ENCODE assay signal across 23 mouse cellular contexts in genomic region chr8:10825981-10826380, GRCm38 (mm10).
A peak's percentile ranks its signal among the peaks of the same experiment; 100 is the strongest.
DNase-seq lines count a peak whose midpoint lies in the region; ATAC-seq and TF ChIP-seq lines count a peak whose summit lies in the region.
"Had no signal": no experiment of that assay in that cellular context is flagged by ENCODE, and none has a peak within 500 bp of the region (broad histone marks: within the 10 kb centered on the region; RNA-seq: fewer than 3 reads in every experiment).

No protein-coding gene starts in this region.

- H3K9ac ChIP-seq in midbrain, postnatal 0 days (replicated peaks; ENCODE audit: low read length, poor library complexity, severe bottlenecking): no peak overlapping the region
- no peak overlapping the region for H3K9ac ChIP-seq in midbrain, embryonic 11.5 days (ENCODE audit: low read length)
- H3K9ac ChIP-seq: embryonic facial prominence, embryonic 15.5 days; heart, embryonic 12.5 days; heart, embryonic 15.5 days; hindbrain, embryonic 13.5 days had no signal

- no peaks in the 10 kb centered on the region for H3K9me3 ChIP-seq in midbrain, postnatal 0 days (ENCODE audit: low read length)
- H3K9me3 ChIP-seq in midbrain, embryonic 11.5 days (ENCODE audit: control insufficient read depth, low read length): no peaks in the 10 kb centered on the region
- H3K9me3 ChIP-seq: embryonic facial prominence, embryonic 15.5 days; G1E; heart, embryonic 12.5 days; heart, embryonic 15.5 days; hindbrain, embryonic 10.5 days; hindbrain, embryonic 13.5 days had no signal

- no peaks in the 10 kb centered on the region for H3K27me3 ChIP-seq in midbrain, postnatal 0 days (ENCODE audit: insufficient read depth, low read length)
- no peaks in the 10 kb centered on the region for H3K27me3 ChIP-seq in midbrain, embryonic 11.5 days (ENCODE audit: control insufficient read depth, insufficient read depth, low read length)
- H3K27me3 ChIP-seq: CH12.LX; embryonic facial prominence, embryonic 15.5 days had no signal

- no peak overlapping the region for H3K4me3 ChIP-seq in midbrain, postnatal 0 days (ENCODE audit: low read depth, low read length)
- H3K4me3 ChIP-seq in midbrain, embryonic 11.5 days (ENCODE audit: low read depth, low read length): no peak overlapping the region
- H3K4me3 ChIP-seq: embryonic facial prominence, embryonic 15.5 days; heart, embryonic 12.5 days; heart, embryonic 15.5 days; hindbrain, embryonic 10.5 days; hindbrain, embryonic 13.5 days had no signal

- H3K4me1 ChIP-seq in midbrain, postnatal 0 days (ENCODE audit: insufficient read depth, low read length): no peaks in the 10 kb centered on the region
- no peaks in the 10 kb centered on the region for H3K4me1 ChIP-seq in midbrain, embryonic 11.5 days (ENCODE audit: control insufficient read depth, insufficient read depth, low read length)
- H3K4me1 ChIP-seq: embryonic facial prominence, embryonic 15.5 days; heart, embryonic 15.5 days; hindbrain, embryonic 13.5 days had no signal

- no peaks in the 10 kb centered on the region for H3K36me3 ChIP-seq in midbrain, postnatal 0 days (ENCODE audit: insufficient read depth, low read length)
- no peaks in the 10 kb centered on the region for H3K36me3 ChIP-seq in midbrain, embryonic 11.5 days (ENCODE audit: control insufficient read depth, insufficient read depth, low read length)
- H3K36me3 ChIP-seq: embryonic facial prominence, embryonic 15.5 days; G1E; heart, embryonic 12.5 days; heart, embryonic 15.5 days; hindbrain, embryonic 10.5 days; hindbrain, embryonic 13.5 days had no signal

- H3K4me2 ChIP-seq in midbrain, postnatal 0 days (ENCODE audit: low read depth, low read length, poor library complexity, severe bottlenecking): no peak overlapping the region
- H3K4me2 ChIP-seq in midbrain, embryonic 11.5 days: no peak overlapping the region
- H3K4me2 ChIP-seq: embryonic facial prominence, embryonic 15.5 days; heart, embryonic 12.5 days; heart, embryonic 15.5 days; hindbrain, embryonic 13.5 days had no signal

- no peak for TF ChIP-seq CTCF in midbrain, postnatal 0 days (IDR thresholded peaks at IDR 0.05)

- 0 out of 2 replicates have a peak, but pooled peaks have one; percentile 29 for ATAC-seq in frontal cortex, adult (ENCODE audit: low TSS enrichment)
- no peak for ATAC-seq in midbrain, postnatal 0 days (ENCODE audit: low FRiP score)
- ATAC-seq in midbrain, embryonic 11.5 days (ENCODE audit: low FRiP score): no peak
- ATAC-seq: intestine, postnatal 0 days had no signal

- 44% methylated on average over 4 of the region's 4 CpGs for WGBS in midbrain, postnatal 0 days
- WGBS in midbrain, embryonic 11.5 days: 79% methylated on average over 4 of the region's 4 CpGs

- DNase-seq in cerebellum, postnatal 10 days: peak; percentile 16 to 29
- DNase-seq in cerebellum, adult 9-10 months: no peak
- DNase-seq in frontal cortex, adult 2 months (ENCODE audit: extremely low spot score in 1 of 2, low spot score in 1 of 2): no peak
- peak; percentile 27 for DNase-seq in midbrain, postnatal 0 days (ENCODE audit: low spot score)
- DNase-seq in midbrain, embryonic 11.5 days (ENCODE audit: low spot score, missing footprints): no peak
- DNase-seq in kidney, adult 9 months: no peak
- no peak for DNase-seq in B cell, adult 2 months
- DNase-seq: adrenal gland, adult 2 months; cerebellum, adult 18-20 months; cerebellum, adult 9-11 months; cerebellum, postnatal 36 days; embryo, embryonic 11 days; heart, postnatal 10 days; heart, postnatal 36 days had no signal

- no peak overlapping the region for H3K27ac ChIP-seq in midbrain, postnatal 0 days (ENCODE audit: low read depth, low read length)
- no peak overlapping the region for H3K27ac ChIP-seq in midbrain, embryonic 11.5 days (ENCODE audit: low read depth, low read length)
- H3K27ac ChIP-seq: embryonic facial prominence, embryonic 15.5 days; heart, embryonic 15.5 days; hindbrain, embryonic 10.5 days; hindbrain, embryonic 13.5 days had no signal

Comparison
In these comparisons a context has a peak if more than half of its experiments do, and no peak if none do; other contexts are left out.
1. DNase-seq: peak in cerebellum, postnatal 10 days (2 of 2) and midbrain, postnatal 0 days (single experiment); none in cerebellum, adult 9-10 months (single experiment), frontal cortex, adult 2 months (0 of 2), midbrain, embryonic 11.5 days (single experiment), kidney, adult 9 months (single experiment) and B cell, adult 2 months (0 of 2).